Mouse (Mus musculus) cerebellum, adult 2 months (tissue): Measurements from ENCODE around the gene Klhl29. TPM values are rescaled to one million over a fixed set of nuclear protein-coding genes. Genes with fewer than 3 reads are reported as not detected.

Experiments
- DNase-seq, 2 experiments: peaks; one replicate each; pipeline ENCODE4 v3.0.0; 2021
- H3K27ac ChIP-seq: fragments of 200-500 bp; 2 replicates; pipeline ENCODE4 v1.5.1; 2012; ENCODE audit warnings: low read length, control low read depth, inconsistent platforms; ENCODE audit not compliant: insufficient read depth
- H3K27me3 ChIP-seq: fragments of 200-500 bp; 2 replicates; pipeline ENCODE4 v1.6.1; 2012; ENCODE audit warnings: inconsistent platforms, mild to moderate bottlenecking, low read length, moderate library complexity; ENCODE audit not compliant: control insufficient read depth, insufficient read depth
- H3K4me1 ChIP-seq: fragments of 200-500 bp; 2 replicates; pipeline ENCODE4 v1.6.1; 2011; ENCODE audit warnings: low read length; ENCODE audit not compliant: control insufficient read depth, insufficient read depth
- H3K4me3 ChIP-seq: fragments of 200-500 bp; replicated peaks from 2 replicates; pipeline ENCODE3; 2011; ENCODE audit warnings: mild to moderate bottlenecking, low read depth, low read length, control low read depth; ENCODE audit not compliant: insufficient read depth
- CTCF ChIP-seq: fragments of 200-500 bp; IDR thresholded peaks from 2 replicates; pipeline ENCODE4 v1.5.1; 2011; ENCODE audit warnings: low read depth, mild to moderate bottlenecking, control low read depth, low read length, moderate library complexity, borderline replicate concordance; ENCODE audit not compliant: insufficient read depth
- POLR2A ChIP-seq: fragments of 200-500 bp; IDR thresholded peaks from 2 replicates; pipeline ENCODE4 v1.6.1; 2011; ENCODE audit warnings: low read length, control low read depth, borderline replicate concordance; ENCODE audit not compliant: insufficient read depth
- WGBS: fragments of 180-500 bp; shearing (Covaris S2); methylation state at CpG from one replicate; pipeline ENCODE4 v1.1.7; 2018; 5-methylcytosine and 5-hydroxymethylcytosine counted together
- polyA plus RNA-seq: library from polyadenylated mRNA; depleted of rRNA; stranded (reverse); fragments of >200 nt; gene quantifications from 2 replicates; pipeline ENCODE4 v1.2.3, GENCODE M21; 2012

Gene Klhl29
- polyA plus RNA-seq, 1 experiment: 15.2 TPM

DNA sequence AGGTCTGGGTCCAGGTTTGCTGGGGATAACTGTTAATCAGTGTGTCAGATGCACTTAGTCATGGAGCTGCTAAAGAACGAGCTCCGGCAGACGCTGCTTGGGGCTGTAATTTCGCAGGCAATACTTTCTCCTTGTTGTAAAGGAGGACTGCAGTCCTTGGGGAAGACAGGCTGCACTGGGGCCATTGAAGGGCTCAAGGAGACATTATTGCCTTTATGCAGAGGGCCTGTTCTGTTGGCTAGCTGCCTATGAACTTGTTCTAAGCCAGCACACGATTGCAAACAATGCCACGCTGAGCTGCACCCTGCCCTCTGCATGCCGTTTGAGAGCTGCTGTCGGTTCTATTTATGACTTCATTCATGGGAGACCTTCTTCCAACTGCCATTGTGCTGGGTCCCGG, 120.4 kb downstream of the Klhl29 start:
- DNase-seq: no peak
- TF ChIP-seq POLR2A (no peak), CTCF (no peak)
- no peak overlapping the region for H3K27ac ChIP-seq
- peaks cover 19% of the 10 kb centered on the region for H3K4me1 ChIP-seq
- WGBS: 48% methylated on average over 9 of the region's 9 CpGs
- no peaks in the 10 kb centered on the region for H3K27me3 ChIP-seq
- no peak overlapping the region for H3K4me3 ChIP-seq

DNA sequence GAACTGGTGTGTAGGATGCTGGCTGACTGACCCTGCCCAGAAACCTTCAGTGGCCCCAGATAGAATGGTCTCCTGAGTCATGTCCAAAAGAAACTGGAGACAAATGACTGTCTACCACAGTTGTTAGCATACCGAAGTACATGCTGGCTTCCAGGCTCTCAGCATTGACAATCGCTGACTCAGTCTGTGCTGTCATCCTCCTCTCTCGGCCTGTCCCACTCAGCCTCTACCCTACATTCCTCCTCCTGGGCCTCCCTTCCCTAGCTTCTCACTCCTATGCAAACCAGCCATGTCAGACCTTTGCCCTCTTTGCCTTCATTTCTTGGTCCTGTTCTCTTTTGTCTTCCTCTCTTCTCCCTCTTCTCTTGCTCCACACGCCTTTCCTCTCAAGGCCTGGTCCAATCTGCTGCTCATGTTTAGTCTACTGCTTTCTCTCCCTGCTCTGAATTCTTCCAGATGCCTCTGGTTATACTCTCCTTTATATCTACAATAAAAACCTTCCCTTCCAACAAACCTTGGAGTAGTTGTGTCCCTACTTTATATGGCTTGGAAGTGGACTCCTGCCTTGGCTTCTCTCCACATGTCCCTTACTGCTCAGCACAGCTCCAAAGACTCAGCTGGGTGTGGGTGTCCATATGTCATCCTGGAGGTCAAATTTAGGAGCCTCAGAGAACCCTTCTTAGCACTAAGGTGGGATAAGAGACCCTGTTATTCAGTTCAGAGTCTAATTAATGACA, 121.1 kb downstream of the Klhl29 start:
- 88% methylated on average over 4 of the region's 4 CpGs for WGBS
- Histone ChIP-seq H3K4me1 (peaks cover 19% of the 10 kb centered on the region), H3K27me3 (no peaks in the 10 kb centered on the region), H3K4me3 (no peak overlapping the region), H3K27ac (no peak overlapping the region)
- TF ChIP-seq CTCF: no peak
- DNase-seq: no peak

DNA sequence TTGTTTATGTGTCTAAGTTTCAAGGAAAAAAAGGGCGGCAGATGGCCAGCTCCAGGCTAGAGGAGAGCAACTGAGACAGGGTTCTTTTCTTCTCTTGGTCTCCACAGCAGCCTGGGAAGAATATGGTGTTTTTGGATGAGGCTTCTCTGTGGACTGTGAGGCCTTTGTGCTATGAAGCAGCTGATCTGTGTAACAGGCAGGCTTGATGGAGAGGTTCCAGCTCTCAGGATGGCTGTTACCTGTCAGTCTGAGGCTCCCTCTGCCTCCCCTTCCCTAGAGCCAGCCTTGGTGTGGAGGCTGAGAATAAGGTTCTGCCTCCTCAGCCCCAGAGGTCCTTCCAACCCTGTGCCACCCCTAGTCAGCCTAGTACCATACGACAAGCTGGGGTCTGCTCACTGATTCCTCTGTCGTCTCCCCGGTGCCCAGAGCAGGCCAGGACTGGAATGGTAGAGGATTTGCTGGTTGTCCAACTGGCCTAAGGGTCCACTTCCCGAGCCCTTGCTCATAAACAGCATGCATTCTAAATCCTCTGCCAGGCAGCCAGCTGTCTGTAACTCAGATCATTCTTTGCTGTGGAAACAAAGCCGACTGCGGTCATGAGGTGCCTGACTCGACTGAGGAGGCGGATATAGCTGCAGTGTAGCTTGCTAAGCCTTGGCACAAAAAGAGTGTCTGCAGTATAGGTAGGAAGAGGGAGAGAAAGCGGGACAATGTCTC, 122.0 kb downstream of the Klhl29 start:
- no peak for TF ChIP-seq POLR2A
- no peak for TF ChIP-seq CTCF
- WGBS: 45% methylated on average over 10 of the region's 10 CpGs
- no peaks in the 10 kb centered on the region for H3K27me3 ChIP-seq
- peaks cover 19% of the 10 kb centered on the region for H3K4me1 ChIP-seq
- DNase-seq: peak in 1 of 2 experiments; percentile 33
- H3K4me3 ChIP-seq: no peak overlapping the region
- H3K27ac ChIP-seq: no peak overlapping the region; the same call in 1 of the 2 replicates

DNA sequence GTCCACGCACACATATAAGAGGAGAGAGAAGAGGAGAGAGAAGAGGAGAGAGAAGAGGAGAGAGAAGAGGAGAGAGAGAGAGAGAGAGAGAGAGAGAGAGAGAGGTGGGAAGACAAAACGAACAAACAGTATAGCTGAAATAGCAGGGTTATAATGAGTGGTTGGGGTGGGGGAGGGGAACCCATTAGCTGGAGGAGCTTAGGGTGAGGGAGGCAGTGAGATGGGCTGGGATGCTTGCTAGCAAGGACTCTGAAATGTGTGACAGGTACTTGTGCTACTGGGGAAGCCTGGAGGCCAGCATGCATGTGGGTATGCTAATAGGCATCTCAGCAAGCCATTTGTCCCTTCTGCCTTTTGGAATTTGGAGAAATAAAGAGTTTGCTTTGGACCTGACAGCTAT, 122.9 kb downstream of the Klhl29 start:
- no peak for DNase-seq
- no peaks in the 10 kb centered on the region for H3K27me3 ChIP-seq
- TF ChIP-seq POLR2A (no peak), CTCF (no peak)
- H3K4me1 ChIP-seq: peaks cover 22% of the 10 kb centered on the region
- H3K27ac ChIP-seq: no peak overlapping the region
- WGBS: 69% methylated on average over 2 of the region's 2 CpGs
- H3K4me3 ChIP-seq: no peak overlapping the region

DNA sequence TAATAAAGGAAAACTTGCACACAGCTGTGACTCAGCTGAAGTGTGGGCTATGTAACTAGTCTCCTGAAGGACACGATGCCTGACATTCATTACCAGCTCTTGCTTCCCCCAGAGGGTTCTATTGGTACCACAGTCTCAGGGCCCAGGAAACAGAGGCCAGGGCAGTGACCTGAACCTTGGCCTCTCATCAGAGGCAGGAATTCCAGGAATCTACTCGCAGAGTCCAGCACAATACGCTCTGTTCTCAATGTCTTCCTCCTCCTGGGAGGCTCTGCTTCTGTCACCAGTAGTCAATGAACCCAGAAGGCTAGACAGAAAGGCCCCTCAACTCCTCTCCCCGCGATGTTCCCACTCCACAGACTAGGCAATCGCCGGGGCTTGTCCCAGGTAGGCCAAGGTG, 125.4 kb downstream of the Klhl29 start:
- no peak for TF ChIP-seq CTCF
- no peak for TF ChIP-seq POLR2A
- H3K27ac ChIP-seq: no peak overlapping the region
- H3K4me3 ChIP-seq: no peak overlapping the region
- H3K4me1 ChIP-seq: peaks cover 36% of the 10 kb centered on the region
- no peaks in the 10 kb centered on the region for H3K27me3 ChIP-seq
- no peak for DNase-seq
- WGBS: 82% methylated on average over 7 of the region's 7 CpGs

DNA sequence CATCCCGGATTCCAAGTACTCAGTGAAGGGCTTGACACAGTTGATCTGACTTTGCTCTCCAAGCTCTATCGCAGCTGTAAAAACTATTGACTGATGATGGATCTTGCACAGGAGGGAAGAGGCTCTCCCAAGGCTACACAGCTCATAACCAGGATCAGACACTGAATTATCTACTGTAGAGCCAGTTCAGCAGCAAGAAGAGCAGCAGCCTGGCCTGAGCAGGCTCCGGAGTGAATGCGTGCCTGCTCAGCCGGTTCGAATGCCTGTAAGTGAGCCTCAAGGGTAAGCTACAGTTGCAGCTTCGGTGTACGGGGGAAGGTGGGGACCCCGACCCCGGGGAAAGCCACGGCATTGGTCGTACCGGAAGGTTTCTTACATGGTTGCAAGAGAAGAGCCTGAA, 126.4 kb downstream of the Klhl29 start:
- no peak overlapping the region for H3K27ac ChIP-seq
- H3K4me1 ChIP-seq: peaks cover 37% of the 10 kb centered on the region
- 95% methylated on average over 13 of the region's 13 CpGs for WGBS

DNA sequence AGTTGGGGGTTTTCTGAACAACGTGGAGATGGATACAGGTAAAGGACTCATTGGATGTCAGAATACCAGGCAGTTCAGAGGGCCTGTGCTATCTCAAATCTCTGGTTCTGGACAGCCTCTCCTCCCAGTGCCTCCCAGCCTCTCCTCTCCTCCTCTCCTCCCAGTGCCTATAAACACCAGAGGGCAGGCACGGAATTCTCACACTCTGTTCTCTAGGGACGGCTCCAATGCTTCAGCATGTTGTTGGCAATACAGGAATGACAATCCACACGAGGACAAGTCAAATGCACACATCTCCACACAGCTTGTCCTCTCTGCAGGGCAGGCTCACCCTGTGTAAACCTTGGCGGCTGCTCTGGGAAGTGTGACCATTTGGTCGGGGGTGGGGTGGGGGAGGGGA, 128.0 kb downstream of the Klhl29 start:
- peak in 1 of 2 experiments; percentile 33 for DNase-seq
- TF ChIP-seq POLR2A: no peak
- peak; percentile 20; the same call in 1 of the 2 replicates for TF ChIP-seq CTCF
- WGBS: 20% methylated on average over 6 of the region's 6 CpGs

More for the DNA sequence above, 126.4 kb downstream of the Klhl29 start:
- Histone ChIP-seq H3K27me3 (no peaks in the 10 kb centered on the region), H3K4me3 (no peak overlapping the region)
- TF ChIP-seq POLR2A (no peak), CTCF (no peak)
- DNase-seq: no peak

DNA sequence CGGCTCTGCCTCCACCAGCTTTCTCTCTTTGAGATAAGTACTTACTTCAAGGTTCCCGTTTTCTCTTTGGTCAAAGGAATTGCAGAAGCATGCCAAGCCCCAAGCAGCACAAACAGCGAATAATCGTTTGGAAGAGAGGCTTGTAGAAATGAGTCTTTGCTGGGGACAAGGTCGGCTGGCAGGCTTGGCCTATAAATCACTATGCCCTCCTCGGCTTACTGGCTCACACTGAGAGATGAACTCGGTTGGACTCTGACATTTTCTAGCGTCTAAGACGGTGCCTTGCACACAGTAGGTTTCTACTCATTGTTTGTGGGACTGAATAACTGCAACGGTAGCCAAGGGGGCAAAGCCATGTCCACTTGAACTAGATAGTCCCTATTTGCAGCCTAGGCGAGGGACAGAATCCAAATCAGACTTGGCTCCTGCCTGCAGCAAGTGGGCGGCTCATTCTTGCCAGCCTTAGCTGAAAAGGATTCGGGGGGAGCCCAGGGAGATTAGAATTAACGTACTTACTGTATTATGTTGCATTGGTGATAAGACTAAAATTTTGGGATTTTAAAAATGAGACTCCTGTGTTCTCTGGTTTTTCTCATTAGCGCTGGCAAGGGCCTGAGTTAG, 128.7 kb downstream of the Klhl29 start:
- TF ChIP-seq CTCF (no peak), POLR2A (no peak)
- peak in 1 of 2 experiments; percentile 44 for DNase-seq
- no peak overlapping the region for H3K4me3 ChIP-seq
- no peaks in the 10 kb centered on the region for H3K27me3 ChIP-seq
- H3K4me1 ChIP-seq: peaks cover 38% of the 10 kb centered on the region
- WGBS: 46% methylated on average over 15 of the region's 15 CpGs
- no peak overlapping the region for H3K27ac ChIP-seq

More for the DNA sequence above, 128.0 kb downstream of the Klhl29 start:
- Histone ChIP-seq H3K4me3 (no peak overlapping the region), H3K4me1 (peaks cover 38% of the 10 kb centered on the region), H3K27ac (no peak overlapping the region), H3K27me3 (no peaks in the 10 kb centered on the region)
